Mouse (Mus musculus) right cerebral cortex, postnatal 14 days (tissue): ENCODE data around the gene Cflar.

Source experiments
- DNase-seq: peaks from one replicate; pipeline ENCODE4 v3.0.0; 2022

Cflar gene

DNA sequence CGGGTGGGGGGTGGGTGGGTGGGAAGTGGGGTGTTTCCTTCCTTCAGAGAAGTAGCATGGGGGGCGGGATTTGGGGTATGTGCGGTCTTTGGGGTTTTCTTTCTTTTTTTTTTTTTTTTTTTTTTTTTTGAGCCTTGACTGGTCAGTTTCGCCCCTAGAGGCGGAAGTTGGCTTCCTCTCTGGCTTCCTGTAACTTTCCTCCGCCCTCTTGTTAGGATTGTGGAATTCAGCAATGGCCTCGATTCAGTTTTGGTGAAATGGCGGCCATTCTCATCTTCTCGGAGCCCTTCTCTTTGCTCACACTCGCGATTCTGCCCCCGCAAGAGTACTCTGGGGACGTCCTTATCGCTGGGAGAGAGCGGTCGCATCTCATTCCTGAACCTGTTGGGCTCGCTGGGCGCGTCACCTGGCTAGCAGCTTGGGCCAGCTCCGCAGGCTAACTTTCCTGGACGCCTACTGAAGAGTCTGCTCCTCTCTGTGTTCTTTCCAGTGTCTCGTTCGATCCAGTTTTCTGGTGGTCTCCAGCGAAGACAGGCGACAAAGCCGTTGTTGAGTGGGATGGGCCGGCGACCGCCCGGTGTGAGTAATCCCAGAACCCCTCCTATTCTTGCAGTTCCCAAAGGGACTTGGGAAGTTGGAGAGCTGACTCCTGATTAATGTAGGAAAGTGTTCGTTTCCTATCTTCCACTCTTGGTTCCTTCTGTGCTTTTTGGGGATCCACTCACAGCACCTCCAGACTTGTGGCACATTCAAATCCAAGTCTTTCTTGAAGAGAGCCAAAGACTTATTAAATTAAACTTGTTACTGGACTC is 2.0 kb downstream of the Cflar start:
- peak; percentile 29 for DNase-seq

DNA sequence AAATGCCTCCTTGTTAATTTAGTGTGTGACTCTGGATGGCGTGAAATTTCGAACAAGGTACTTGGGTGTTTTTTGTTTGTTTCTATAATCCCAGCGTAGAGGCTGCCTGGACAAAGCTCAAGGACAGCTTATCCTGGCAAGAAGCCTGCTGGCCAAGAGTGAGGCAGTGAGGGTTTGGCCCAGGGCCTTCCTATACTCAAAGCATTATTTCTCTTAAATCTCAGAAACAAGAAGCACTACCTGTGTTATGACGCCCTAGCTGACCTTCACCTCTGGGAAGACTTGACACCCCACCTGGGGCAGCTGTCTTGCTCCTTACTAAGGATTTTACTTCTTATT is 2.6 kb downstream of the Cflar start:
- DNase-seq = no peak

DNA sequence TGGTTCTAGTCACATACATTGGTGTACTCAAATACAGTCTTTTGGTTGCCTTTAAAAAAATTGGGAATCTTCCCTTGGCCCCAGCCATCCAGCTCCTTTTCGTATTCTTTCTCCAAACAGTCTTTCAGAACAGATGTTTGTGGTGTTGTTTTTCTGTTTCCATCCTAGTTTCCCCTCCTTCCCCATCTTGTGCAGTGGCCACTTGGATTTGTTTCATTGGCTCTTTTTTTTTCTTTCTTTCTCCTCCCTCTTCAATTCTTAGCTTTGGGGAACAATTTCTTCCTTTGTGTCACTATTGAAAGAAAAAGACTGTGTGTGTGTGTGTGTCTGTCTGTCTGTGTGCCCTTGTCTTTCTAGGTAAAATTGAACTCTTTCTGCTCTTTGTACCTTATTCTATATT is 3.1 kb downstream of the Cflar start:
- DNase-seq = no peak

DNA sequence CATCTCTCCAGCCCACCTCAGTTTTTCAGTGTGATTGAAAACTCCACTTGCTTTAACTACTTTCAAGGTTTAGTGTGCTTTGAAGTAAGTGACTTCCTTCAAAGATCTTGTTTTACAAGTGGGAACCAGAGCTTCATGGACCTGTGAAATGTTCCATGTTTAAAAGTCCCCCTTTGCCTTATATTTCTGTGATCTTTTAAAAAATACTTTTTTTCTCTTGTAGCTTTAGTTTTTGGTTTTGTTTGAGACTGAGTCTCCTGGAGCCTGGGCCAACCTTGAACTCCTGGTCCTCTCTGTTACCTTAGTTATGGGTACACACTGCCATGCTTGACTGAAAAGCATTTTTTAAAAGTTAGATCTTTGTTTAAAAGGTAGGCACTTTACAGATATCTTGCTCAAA is 4.2 kb downstream of the Cflar start:
- DNase-seq = no peak

DNA sequence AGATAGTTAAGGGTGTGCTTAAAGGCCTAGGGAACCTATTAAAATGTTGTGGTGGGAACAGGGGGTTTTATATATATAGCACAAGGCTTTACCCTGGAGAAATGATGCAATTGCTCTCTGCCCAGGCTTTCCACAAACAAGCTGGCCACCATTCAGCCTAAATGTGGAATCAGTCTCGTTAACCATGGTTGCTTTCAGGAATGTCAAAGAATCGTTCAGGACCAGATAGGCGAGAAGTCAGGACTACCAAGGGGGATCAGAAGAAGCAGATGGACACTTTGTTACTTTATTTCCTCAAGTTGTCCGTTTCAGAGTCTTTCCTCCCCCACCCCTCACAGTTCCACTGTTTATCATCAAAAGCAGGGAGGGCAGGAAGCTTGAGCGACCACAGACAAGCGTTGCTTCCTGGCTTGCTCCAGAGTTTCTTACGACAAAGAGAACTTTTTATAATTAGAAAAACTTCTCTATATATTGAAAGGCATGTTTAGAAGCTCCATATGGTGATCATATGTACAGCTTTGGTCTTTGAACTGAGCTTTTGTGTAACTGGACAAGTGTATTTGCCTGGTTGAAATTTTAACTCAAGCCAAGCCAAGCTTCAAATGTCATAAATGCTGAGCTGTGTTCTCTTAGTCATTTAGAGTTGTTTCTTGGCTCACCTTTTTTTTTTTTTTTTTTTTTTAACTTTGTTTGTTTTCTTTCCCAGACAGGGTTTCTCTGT is 5.0 kb downstream of the Cflar start:
- DNase-seq = no peak

DNA sequence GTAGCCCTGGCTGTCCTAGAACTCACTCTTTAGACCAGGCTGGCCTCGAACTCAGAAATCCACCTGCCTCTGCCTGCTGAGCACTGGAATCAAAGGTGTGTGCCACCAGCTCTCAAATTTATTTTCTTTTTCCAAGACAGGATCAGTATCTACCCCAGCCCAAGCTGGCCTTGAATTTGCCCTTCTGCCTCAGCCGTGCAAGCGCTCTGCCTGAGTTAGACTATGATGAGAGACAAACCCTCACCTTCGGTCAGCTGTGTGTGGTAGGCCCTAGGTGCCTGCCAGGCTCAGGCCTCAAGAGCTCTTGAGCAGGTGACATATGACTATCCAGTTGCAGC is 5.5 kb downstream of the Cflar start:
- no peak for DNase-seq

DNA sequence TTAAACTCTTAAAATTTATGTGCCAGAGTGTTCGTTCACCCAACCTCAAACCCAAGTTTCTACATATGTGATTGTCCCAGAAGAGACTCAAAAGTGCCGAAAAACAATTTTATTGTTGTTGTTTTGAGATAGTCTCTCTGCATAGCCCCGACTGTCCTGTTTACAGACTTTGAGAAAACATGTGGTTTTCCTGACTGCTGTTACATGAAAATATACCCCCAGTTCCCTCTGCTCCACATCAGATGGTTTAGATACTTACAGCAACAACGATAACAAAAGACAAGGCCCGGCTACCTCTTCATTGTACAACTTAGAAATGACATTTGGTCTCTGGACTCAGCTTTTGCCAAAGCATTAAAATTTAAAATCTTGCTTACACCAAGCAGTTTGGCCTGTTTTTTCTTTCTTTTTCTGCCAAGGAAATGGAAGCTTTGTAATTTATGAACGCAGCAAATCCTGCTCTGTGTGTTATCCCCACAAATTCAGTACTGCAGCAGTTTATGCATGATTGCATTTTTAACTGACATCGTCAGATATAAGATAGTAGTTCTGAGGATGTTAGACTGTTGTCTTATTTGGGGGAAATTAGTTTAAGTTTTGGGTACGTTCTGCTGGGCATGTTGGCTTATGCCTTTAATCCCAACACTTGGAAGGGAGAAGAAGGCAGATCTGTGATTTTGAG is 6.4 kb downstream of the Cflar start:
- no peak for DNase-seq

DNA sequence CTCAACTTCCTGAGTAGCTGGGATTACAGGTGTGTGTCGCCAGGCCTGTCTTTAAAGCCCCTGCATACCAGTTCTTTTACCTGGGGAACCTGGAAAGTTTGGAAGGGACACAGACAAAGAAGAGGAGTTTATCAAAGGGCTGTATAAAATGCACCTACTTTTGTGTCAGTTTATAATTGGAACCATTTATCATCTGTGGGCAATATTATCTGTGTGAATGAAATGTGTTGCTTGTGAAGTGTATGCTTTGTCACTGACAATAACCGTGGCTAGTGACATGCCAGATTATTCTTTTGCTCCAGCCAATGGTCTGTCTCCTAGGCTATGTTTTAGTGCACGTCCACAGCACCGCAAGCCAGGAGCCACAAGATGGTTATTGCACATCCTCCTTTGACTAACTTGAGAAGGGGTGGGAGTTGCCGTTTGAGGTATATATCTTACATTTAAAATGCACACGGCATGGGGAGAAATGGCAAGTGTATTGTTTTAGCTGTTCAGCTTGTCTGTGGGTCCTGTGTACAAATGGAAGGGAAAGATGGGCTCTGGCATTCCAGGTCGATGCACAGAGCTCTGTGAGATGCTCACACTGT is 8.1 kb downstream of the Cflar start:
- DNase-seq = no peak

DNA sequence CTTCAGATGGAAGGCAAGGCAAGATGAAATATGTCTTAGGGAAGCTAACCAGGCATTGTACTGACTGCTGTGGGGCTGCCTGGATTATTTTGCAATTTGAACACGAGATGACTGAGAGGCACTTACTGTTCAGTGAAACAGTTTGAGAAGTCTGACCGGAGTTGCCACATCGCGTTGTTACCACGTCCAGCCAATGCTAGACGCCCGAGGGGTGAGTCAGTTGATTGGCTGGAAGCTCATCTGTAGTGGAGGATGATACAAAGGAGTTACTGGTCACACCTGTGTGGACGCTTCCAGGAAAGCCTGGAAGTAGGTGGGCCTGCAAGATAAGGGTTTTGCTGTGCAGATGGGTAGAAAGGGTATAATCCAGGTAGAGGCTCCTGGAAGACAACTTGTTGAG is 8.8 kb downstream of the Cflar start:
- DNase-seq = no peak

DNA sequence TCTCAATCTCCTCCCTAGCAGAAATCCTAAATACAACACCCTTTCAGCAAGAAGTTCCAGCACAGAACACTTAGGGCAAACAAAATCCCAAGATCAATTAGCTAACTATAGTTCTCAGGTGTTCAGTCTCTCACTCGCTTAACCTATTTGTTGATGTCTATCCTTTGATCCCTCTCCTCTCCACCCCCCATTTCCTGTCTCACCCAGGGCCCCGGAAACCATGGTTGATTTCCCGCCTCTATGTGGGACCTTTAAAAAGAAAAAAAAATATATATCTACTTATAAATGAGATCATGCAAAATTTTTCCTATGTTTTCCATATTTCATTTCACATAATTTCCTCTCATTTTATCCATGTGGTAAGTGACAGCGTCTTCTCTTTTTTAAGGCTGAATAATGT is 9.7 kb downstream of the Cflar start:
- DNase-seq = no peak

DNA sequence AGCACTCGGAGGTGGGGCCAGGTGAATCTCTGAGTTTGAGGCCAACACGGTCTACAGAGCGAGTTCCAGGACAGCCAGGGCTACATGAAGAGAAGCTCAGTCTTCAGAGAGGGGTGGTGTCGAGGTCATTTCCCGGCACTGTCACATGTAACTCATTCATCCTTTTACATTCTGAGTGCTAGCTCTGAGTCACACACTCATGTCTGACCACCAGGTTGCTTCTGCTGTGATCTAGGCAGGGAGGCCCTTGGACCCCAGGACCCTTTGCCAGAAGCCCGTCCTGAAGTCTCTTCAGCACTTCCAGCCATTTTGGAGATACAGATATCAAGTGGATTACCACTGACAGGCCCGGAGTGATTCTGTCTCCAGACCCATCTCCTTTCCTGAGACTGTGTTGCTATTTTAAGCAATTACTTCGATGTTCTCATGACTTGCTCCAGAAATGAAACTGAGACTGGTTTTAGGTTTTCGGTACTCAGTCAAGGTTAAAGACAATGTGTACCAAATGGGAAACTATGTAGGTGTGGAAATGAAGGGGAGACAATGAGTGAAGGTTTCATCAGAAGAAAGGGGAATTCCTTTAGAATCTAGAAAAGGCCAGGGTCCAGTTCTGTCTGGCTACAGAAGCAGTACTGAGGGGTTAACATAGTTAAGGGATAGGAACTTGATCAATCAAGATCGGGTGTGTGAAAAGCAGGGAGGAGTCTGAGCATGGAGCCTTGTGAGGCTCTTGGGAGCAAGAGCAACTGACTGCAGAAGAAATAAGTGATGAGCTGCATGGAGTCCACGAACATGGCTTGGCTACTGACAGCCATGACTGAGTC is 11.0 kb downstream of the Cflar start:
- DNase-seq = no peak

DNA sequence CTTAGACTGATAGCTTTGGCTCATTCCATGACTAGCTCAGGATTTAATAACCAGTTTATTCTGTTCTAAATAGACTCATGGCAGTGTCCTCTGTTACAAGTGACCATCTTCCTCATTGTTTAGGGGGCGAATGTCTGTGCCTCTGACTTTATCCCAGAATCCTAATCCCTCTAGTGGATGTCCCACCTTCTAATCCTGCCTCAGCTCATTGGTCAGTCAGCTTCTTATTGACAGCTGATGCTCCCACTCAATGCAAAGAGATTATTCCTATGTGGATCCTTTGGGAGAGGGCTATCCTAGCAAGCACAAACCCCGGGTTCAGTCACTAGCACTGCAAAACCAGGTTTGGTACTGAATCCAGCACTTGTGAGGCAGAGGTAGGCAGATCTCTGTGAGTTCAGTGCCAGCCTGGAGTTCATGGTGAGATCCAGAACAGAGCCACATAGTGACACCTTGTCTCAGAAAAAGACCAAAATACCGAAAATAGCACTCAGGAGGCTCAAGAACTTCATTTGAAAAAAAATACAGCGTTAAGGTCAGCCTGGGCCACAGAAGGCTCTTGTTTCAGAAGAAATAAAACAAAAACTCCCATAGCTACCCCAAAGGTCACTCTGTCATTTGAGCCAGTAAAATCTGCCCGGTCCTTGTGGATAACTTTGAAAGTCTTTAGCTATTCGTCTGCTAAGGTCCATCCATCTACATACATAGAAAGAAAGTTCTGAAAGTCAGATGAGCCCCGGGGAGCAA is 11.9 kb downstream of the Cflar start:
- no peak for DNase-seq

DNA sequence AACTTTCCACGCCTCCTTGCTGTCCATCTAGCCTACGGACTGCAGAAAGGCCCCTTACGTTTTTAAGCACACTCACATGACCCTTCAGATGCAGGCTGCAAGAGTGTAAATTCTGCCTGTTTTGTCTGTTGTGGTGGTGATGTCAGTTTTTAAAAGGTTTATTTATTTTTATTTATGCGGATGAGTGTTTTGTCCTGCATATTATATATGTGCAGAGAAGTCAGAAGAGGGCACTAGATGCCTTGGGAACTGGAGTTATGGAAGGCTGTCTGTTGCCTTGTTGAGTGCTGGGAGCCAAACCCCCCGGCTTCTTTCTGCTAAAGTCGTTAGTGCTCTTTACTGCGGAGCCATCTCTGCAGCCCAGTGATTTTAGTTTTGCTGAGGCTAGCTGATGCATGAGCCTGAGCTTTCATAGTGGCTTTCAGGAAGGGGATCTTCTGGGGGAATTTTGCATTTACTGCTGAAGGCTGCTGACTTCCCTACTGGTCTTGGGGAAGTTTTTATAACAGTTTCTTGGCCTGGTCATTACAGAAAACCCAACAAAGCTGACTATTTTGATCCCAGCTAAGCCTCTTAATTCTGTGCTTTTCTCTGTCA is 12.6 kb downstream of the Cflar start:
- DNase-seq = no peak

DNA sequence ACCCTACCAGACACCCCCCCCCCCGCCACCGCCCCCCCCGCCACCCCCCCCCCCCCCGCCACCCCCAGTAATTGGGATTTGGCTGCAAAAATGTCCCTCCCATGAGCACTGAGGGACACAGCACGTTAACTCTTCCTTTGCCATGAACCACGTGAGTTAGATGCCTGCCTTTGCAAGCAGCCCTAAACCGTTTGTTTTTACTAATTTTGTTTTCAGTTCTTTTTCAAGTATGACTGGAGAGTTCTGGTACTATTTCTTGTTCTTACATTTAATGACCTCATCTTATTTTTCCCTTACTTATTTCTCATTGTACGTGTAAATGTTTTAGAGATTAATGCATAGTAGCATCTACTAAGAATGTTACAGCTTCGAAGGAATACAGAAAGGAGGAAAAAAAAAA is 13.2 kb downstream of the Cflar start:
- DNase-seq = no peak

DNA sequence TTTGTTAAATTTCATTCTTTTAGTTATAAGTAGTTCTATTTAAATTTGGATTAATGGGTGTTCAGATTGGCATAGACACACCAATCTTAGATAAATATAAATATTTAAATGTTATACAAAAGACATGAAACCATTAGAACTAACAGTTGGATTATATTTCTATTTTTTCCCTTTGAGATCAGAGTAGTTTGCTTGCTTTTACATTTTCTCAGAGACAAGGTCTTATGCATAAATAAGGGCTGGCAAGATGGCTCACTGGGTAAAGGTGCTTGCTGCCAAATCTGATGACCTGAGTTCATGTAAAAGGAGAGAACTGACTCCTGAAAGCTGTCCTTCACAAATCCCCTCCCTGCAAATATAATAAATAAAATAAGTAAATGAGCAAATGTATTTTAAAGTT is 13.8 kb downstream of the Cflar start:
- DNase-seq = no peak

DNA sequence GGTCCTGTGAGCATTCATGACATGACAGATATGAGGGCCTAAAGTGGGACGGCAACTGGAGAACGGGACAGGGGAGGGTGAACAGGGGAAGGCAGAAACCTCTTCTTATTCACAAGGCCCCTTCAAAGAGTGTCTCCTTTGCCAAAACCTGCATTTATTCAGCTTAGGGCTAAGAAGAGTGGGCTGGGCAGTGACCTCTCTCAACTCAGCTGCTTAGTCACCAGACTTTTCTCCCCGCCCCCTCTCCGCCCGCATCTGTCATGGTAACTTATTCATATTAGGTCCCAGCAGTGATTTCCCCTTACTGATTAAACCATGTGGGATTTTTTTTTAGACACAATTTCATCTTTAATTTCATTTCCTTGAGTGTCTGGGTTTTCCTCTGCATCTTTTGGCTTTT is 14.5 kb downstream of the Cflar start:
- DNase-seq = no peak

DNA sequence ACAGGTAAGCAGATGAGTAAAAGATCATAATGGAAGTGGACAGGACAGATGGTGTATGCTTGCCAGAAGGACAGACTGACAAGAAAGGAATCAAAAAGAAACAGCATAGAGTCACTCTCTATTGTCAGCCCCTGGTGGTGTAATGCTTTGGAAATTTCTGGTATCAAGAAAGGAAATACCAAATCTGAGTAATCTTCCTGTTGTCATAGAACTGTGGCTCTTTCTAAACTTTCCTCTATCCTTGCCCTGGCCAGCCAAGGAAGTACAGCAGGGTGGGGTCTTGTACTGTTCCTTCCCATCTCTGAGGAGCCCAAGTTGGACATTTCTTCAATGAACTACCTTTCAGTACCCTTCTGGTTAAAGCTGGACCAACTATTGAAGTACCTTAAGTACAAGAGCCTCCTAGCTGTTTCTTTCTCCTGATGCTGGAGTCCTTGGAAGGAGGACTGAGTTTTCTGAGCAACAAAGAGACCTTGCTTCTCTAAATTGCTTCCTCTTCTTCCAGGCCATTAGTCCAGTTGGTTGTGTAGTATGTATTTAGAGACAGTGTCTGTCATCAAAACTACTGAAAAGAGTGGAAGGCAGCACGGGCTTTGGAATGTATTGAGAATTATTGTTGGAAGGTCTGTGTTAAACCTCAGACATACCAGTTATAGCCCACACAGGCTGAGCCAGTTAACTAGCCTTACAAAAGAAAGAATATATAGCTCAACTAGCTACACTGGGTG is 15.9 kb downstream of the Cflar start:
- no peak for DNase-seq

DNA sequence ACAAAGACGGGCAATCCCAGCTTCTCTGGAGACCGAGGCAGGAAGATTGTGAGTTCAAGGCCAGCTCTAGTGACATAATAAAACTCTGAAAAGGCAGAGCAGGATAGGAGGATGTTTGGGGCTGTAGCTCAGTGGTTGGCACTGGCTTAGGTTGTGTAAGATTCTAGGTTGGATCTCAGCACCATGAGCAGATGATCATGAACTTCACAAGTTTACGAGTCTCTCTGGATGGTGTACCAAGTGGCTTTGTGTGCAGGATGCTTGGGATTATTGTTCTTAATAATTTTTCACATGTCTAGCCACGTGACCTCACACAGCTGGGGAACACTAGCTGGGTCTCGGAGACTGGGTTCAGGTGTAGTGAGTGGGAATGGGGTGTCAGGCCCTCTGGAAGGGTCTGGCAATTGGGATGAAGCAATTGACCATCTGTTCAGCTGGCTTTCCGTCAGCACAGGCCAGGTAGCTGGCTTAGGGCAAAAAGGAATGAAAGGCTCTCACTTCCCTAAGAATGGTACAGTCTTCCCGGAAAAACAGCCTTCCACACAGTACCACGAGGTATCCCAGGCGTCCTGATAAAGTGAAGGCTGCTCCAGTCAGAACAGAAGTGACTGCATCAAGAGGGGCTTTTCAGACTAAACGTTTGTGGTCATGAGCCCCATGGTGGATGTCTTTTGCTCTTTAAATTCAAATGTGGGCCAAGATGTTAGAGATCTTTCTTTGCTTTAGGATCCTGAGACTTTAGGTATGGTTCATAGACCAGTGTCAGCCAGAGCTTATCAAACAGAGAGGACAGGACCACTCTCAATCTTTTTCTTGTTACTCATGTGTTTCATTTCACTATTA is 16.7 kb downstream of the Cflar start:
- no peak for DNase-seq

DNA sequence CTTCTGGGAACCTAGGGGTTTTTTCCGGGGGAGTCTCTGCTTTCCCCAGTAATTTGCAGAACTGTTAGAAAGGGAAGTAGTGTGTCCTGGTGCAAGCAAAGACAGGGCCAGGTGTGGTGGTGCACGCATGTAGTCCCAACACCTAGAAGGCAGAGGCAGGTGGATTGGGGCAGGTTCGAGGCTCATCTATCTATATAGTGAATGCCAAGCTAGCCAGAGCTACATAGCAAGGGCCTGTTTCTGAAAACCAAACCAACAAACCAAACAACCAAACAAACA is 17.2 kb downstream of the Cflar start:
- no peak for DNase-seq

DNA sequence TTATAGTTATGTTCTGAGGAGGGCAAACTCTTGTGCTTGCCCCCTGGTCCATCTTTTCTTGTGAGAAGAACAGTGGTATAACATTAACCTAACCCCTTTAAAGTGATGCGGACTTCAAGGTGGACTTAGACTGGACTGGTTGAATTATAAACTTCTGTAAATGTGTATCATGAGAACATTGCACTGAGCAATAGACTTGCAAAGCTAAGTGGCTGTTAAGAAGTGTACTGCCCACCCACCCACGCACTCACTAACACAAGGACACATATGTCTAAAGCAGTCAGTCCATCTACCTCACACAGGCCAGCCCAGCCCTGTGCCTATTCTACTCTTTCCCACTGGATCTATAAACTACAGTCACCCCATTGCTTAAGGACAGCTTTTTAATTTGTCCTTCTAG is 22.3 kb downstream of the Cflar start:
- DNase-seq = no peak
